ENCODE assay signal across 24 mouse cellular contexts in genomic region chr5:36208803-36209202, GRCm38 (mm10). TPM values are rescaled to one million over a fixed set of nuclear protein-coding genes. Genes with fewer than 3 reads are reported as not detected.
"Had no signal": no experiment of that assay in that cellular context is flagged by ENCODE, and none has a peak within 500 bp of the region (broad histone marks: within the 10 kb centered on the region; RNA-seq: fewer than 3 reads in every experiment).

No protein-coding gene starts in this region.

- H3K4me2 ChIP-seq: intestine, embryonic 15.5 days; kidney, embryonic 15.5 days; limb, embryonic 12.5 days; liver, embryonic 12.5 days; liver, embryonic 15.5 days; midbrain, embryonic 13.5 days; neural tube, embryonic 13.5 days had no signal

- H3K9me3 ChIP-seq: intestine, embryonic 15.5 days; kidney, embryonic 15.5 days; liver, embryonic 12.5 days; liver, embryonic 15.5 days; midbrain, embryonic 13.5 days; neural tube, embryonic 13.5 days had no signal

- H3K4me1 ChIP-seq: intestine, embryonic 15.5 days; liver, embryonic 12.5 days; liver, embryonic 15.5 days; megakaryocyte, embryonic 14.5 days had no signal

- H3K4me3 ChIP-seq: intestine, embryonic 15.5 days; kidney, embryonic 15.5 days; left cerebral cortex, adult 2 months; limb, embryonic 12.5 days; liver, embryonic 12.5 days; liver, embryonic 15.5 days; megakaryocyte, embryonic 14.5 days; midbrain, embryonic 10.5 days; midbrain, embryonic 13.5 days; myocyte; neural tube, embryonic 13.5 days had no signal

- ATAC-seq: hindbrain, embryonic 16.5 days; intestine, embryonic 15.5 days; liver, embryonic 12.5 days; midbrain, embryonic 13.5 days; midbrain, embryonic 16.5 days had no signal

- H3K9ac ChIP-seq: intestine, embryonic 15.5 days; kidney, embryonic 15.5 days; limb, embryonic 12.5 days; liver, embryonic 12.5 days; liver, embryonic 15.5 days; midbrain, embryonic 13.5 days; neural tube, embryonic 13.5 days had no signal

- H3K27ac ChIP-seq: intestine, embryonic 15.5 days; kidney, embryonic 15.5 days; left cerebral cortex, adult 2 months; limb, embryonic 12.5 days; liver, embryonic 12.5 days; liver, embryonic 15.5 days; midbrain, embryonic 10.5 days; midbrain, embryonic 13.5 days; neural tube, embryonic 13.5 days had no signal

- H3K36me3 ChIP-seq: intestine, embryonic 15.5 days; kidney, embryonic 15.5 days; limb, embryonic 12.5 days; liver, embryonic 12.5 days; liver, embryonic 15.5 days; midbrain, embryonic 10.5 days; midbrain, embryonic 13.5 days; neural tube, embryonic 13.5 days had no signal

- DNase-seq: kidney, adult 11 months; kidney, adult 8-10 months; kidney, postnatal 10 days; kidney, postnatal 36 days; layer of hippocampus, postnatal 36 days; liver; lung, adult 2 months; lung, postnatal 14 days; retina, postnatal 1 day; right cerebral cortex, postnatal 25 days; spleen, adult 18-20 months had no signal

- H3K27me3 ChIP-seq: intestine, embryonic 15.5 days; kidney, embryonic 15.5 days; limb, embryonic 12.5 days; liver, embryonic 12.5 days; liver, embryonic 15.5 days; midbrain, embryonic 13.5 days; neural tube, embryonic 13.5 days had no signal

RNA-seq across cellular contexts. Expression of gene Psapl1, which starts 5.0 kb away (rescaled TPM):
- polyA plus RNA-seq: limb, embryonic 12.5 days; liver, embryonic 12.5 days; midbrain, embryonic 10.5 days; midbrain, embryonic 16.5 days had no signal
